Mouse (Mus musculus) embryonic fibroblast, embryonic 13.5 days (primary cell): ENCODE data around the gene Cfap20. TPM values are rescaled to one million over a fixed set of nuclear protein-coding genes. Genes with fewer than 3 reads are reported as not detected.

Source experiments
- H3K27ac ChIP-seq: 2 replicates; pipeline ENCODE4 v1.5.1; 2012; ENCODE audit warnings: low read length, control low read depth, inconsistent platforms; ENCODE audit not compliant: insufficient read depth
- H3K4me1 ChIP-seq: 2 replicates; pipeline ENCODE4 v1.6.1; 2011; ENCODE audit warnings: low read length; ENCODE audit not compliant: control insufficient read depth, insufficient read depth
- H3K4me3 ChIP-seq: 2 replicates; pipeline ENCODE4 v1.5.1; 2011; ENCODE audit warnings: mild to moderate bottlenecking, control low read depth, low read length; ENCODE audit not compliant: insufficient read depth
- CTCF ChIP-seq: IDR thresholded peaks from 2 replicates; pipeline ENCODE4 v1.5.1; 2011; ENCODE audit warnings: mild to moderate bottlenecking, control low read depth, low read length, moderate library complexity, borderline replicate concordance; ENCODE audit not compliant: insufficient read depth
- POLR2A ChIP-seq: IDR thresholded peaks from 2 replicates; pipeline ENCODE4 v1.6.1; 2011; ENCODE audit warnings: low read depth, mild to moderate bottlenecking, control low read depth, low read length, moderate library complexity
- polyA plus RNA-seq: library from polyadenylated mRNA; stranded (reverse); fragments of >200 nt; gene quantifications from 2 replicates; pipeline ENCODE4 v1.2.4, GENCODE M21; 2011; ENCODE audit warnings: low read depth; ENCODE audit not compliant: missing spikeins, insufficient read length

The Cfap20 gene
- polyA plus RNA-seq, 1 experiment, result 68.2 TPM

DNA sequence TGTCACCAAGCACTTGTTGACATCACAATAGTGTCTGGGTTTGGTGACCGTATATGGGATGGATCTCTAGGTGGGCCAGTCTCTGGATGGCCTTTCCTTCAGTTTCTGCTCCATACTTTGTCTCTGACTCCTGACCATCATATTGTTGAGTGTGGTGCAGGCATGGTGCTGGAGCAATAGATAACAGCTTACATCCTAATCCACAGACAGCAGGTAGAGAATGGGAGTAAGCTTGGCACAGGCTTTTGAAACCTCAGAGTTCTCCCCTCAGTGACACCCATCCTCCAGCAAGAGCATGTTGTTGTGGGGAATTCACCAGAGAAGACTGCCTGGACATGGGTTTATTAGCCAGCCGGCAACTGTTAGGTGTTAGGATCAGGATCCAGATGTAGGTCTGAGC, 4.8 kb upstream of the Cfap20 start:
- no peak overlapping the region for H3K27ac ChIP-seq
- no peaks in the 10 kb centered on the region for H3K4me1 ChIP-seq
- no peak overlapping the region for H3K4me3 ChIP-seq
- TF ChIP-seq POLR2A (no peak), CTCF (no peak)

DNA sequence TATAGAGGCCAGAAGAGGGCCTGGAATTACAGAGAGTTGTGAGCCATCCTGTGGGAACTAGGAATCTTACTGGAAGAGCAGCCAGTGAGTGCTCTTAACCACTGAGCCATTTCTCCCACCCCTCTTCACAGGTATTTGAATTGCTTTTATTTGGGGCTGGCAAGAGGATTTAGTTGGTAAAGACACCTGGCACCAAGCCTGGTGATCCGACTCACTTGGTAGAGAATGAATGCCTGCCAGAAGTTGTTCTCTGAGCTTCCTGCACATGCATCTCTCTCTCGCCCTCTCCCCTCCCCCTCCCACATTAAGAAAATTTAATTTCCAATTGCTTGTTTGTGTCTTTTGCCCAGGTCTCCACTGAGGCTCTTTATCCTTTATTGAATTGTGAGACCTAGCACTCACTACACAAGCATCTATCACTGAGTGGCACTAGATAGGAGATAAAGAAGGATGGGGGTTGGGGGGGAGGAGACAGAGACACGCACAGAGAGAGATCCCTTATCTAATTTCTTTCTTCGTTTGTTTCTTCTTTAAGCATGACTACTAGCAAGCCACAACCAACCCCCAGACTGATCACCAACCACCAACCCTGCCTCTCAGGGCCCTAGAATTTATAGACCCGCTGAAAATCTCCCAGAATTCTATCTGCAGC, 2.8 kb upstream of the Cfap20 start:
- Histone ChIP-seq H3K4me3 (no peak overlapping the region), H3K4me1 (peaks cover 8% of the 10 kb centered on the region), H3K27ac (no peak overlapping the region)
- TF ChIP-seq CTCF, result no peak
- no peak for TF ChIP-seq POLR2A

- peaks cover 8% of the 10 kb centered on the region for H3K4me1 ChIP-seq
- TF ChIP-seq POLR2A (no peak), CTCF (no peak)
- H3K4me3 ChIP-seq, result no peak overlapping the region
- no peak overlapping the region for H3K27ac ChIP-seq
Measured at GRCm38 (mm10) chr8:95435930-95436329, 1.3 kb upstream of the Cfap20 start.

DNA sequence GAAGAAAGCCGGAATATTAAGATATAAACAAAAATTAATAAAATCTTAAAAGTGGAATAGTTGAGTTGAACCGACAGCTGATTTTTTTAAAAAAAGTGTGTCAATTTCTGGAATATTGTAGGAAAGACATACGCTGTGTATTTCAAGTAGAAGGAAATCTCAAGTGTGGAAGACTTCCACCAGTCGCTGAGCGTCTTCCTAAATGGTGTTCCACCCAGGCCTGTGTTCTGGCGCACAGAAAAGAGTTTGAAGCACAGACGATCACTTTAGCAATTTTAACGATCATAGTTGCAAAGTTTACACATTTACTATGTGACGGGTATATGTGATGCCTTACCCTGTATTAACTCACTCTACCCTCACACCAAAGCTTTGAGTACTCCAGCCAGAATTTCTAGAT, 802 bp upstream of the Cfap20 start:
- peaks cover 8% of the 10 kb centered on the region for H3K4me1 ChIP-seq
- H3K4me3 ChIP-seq, result no peak overlapping the region
- no peak overlapping the region for H3K27ac ChIP-seq
- no peak for TF ChIP-seq POLR2A
- TF ChIP-seq CTCF, result no peak

DNA sequence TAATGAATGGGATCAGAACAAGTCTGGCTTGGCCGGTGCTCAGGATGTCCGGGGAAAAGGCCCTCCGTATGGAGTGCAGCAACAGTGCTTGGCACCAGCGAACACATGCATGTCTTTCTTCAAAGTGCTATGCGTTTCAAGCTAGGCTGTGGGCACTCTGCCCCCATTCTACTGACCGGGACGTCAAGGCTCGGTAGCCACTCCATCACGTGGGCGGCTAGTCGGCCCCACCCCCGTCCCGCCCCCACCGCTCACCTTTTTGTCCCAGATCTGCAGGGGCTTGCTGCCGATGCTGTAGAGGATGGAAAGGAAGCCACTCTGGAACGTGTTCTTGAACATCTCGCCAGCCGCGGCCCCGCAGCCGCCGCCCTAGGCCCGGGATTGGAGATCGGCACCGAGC, 436 bp downstream of the Cfap20 start:
- no peak for TF ChIP-seq CTCF
- TF ChIP-seq POLR2A, result no peak
- Histone ChIP-seq H3K4me3 (peak overlapping the region; percentile 86), H3K27ac (peak overlapping the region; percentile 54; the same call in 1 of the 2 replicates), H3K4me1 (peaks cover 8% of the 10 kb centered on the region)

- peak overlapping the region; percentile 86 for H3K4me3 ChIP-seq
- H3K4me1 ChIP-seq, result peaks cover 15% of the 10 kb centered on the region
- H3K27ac ChIP-seq, result no peak overlapping the region
- TF ChIP-seq POLR2A, result no peak
- TF ChIP-seq CTCF, result no peak
Measured at GRCm38 (mm10) chr8:95433124-95433523, 1.5 kb downstream of the Cfap20 start.

- Histone ChIP-seq H3K27ac (no peak overlapping the region), H3K4me3 (no peak overlapping the region), H3K4me1 (peaks cover 21% of the 10 kb centered on the region)
- TF ChIP-seq POLR2A, result no peak
- no peak for TF ChIP-seq CTCF
Measured at GRCm38 (mm10) chr8:95432471-95432870, 2.2 kb downstream of the Cfap20 start.

GRCm38 (mm10) chr8:95429945-95430344, 4.7 kb downstream of the Cfap20 start:
- TF ChIP-seq CTCF (no peak), POLR2A (no peak)
- Histone ChIP-seq H3K27ac (peak overlapping the region; percentile 1; the same call in 1 of the 2 replicates), H3K4me3 (no peak overlapping the region), H3K4me1 (peaks cover 26% of the 10 kb centered on the region)

GRCm38 (mm10) chr8:95427594-95428535, 6.8 kb downstream of the Cfap20 start:
- H3K4me1 ChIP-seq, result peaks cover 19% of the 10 kb centered on the region
- peak; percentile 50; the same call in 1 of the 2 replicates for TF ChIP-seq CTCF
- no peak for TF ChIP-seq POLR2A
- H3K4me3 ChIP-seq, result no peak overlapping the region
- H3K27ac ChIP-seq, result no peak overlapping the region

DNA sequence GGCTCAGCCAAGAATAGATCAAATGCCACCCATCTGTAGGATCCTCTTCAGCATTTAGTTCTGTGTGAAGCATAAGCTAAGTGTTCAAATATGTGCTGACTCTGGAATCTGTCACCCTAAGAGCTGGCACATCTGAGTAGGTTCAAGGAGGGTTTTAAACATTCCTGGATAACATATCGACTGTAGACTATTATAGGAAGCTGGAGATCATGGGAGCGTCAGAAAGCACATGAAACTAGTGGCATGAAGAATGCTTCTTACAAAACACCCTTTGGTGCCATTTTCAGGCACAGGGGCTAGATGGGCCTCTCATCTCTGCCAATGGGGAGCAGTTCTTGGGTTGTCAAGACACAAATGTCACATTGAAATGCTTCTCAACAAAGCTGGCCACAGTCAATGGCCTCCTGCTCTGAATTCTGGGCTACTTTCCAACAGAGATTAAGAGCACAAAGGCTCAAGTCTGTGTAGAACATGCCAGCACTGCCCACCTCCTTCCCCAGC, 7.8 kb downstream of the Cfap20 start:
- H3K27ac ChIP-seq, result no peak overlapping the region
- peaks cover 18% of the 10 kb centered on the region for H3K4me1 ChIP-seq
- TF ChIP-seq POLR2A, result no peak
- H3K4me3 ChIP-seq, result no peak overlapping the region
